Mouse (Mus musculus): ENCODE measurements around the gene Ebf4. TPM values are rescaled to one million over a fixed set of nuclear protein-coding genes. Genes with fewer than 3 reads are reported as not detected.

The Ebf4 gene
- total RNA-seq, 2 experiments from 2014 or later: 2.1 to 2.7 TPM

Other genes with a start within 250 kb of the Ebf4 start
- gene Tgm6, start 182.8 kb upstream of the Ebf4 start, total RNA-seq (2021): not detected
- gene Snrpb, start 115.8 kb upstream of the Ebf4 start, total RNA-seq (2021): 100 to 1,000 TPM; 188 to 199 TPM
- not detected for gene Tmc2, start 100.0 kb upstream of the Ebf4 start, total RNA-seq (2021)
- gene Nop56, start 20.7 kb upstream of the Ebf4 start, total RNA-seq (2021): 10 to 100 TPM; 66.9 to 84.6 TPM
- gene Idh3b, start 10.6 kb upstream of the Ebf4 start, total RNA-seq (2021): 100 to 1,000 TPM; 282 to 290 TPM
- gene Cpxm1, start 102.4 kb downstream of the Ebf4 start, total RNA-seq (2021): 10 to 100 TPM; 19.7 to 19.9 TPM
- not detected for gene Gm28372, start 110.1 kb downstream of the Ebf4 start, total RNA-seq (2021)
- not detected for gene 1700020A23Rik, start 110.1 kb downstream of the Ebf4 start, total RNA-seq (2021)
- gene Tmem239, start 111.3 kb downstream of the Ebf4 start, total RNA-seq (2021): not detected
- gene Vps16, start 129.2 kb downstream of the Ebf4 start, total RNA-seq (2021): 10 to 100 TPM; 37.3 to 44.6 TPM
- gene Pced1a, start 129.5 kb downstream of the Ebf4 start, total RNA-seq (2021): 10 to 100 TPM; 10.6 to 11.6 TPM
- gene Ptpra, start 155.1 kb downstream of the Ebf4 start, total RNA-seq (2021): 10 to 100 TPM; 73.2 to 74.7 TPM